Comparison of ENCODE assay signal across 8 mouse cellular contexts in genomic region chr11:52397385-52397987, GRCm38 (mm10). TPM values are rescaled to one million over a fixed set of nuclear protein-coding genes. Genes with fewer than 3 reads are reported as not detected.
DNase-seq lines count a peak whose midpoint lies in the region; ATAC-seq lines count a peak whose summit lies in the region.

No protein-coding gene starts in this region.

- H3K4me1 ChIP-seq in kidney, embryonic 14.5 days (ENCODE audit: control insufficient read depth, insufficient read depth, low read length) = peaks cover 7% of the 10 kb centered on the region; the same call in 1 of the 2 replicates
- peaks cover 7% of the 10 kb centered on the region for H3K4me1 ChIP-seq in hindbrain, embryonic 14.5 days (replicated peaks; ENCODE audit: control insufficient read depth, insufficient read depth, low read length)
- peaks cover 10% of the 10 kb centered on the region for H3K4me1 ChIP-seq in midbrain, embryonic 12.5 days

- 0 out of 2 replicates have a peak, but pooled peaks cover 2% of the 10 kb centered on the region for H3K9me3 ChIP-seq in kidney, embryonic 14.5 days (ENCODE audit: control insufficient read depth, low read length)
- H3K9me3 ChIP-seq in hindbrain, embryonic 14.5 days (ENCODE audit: control insufficient read depth, low read length) = no peaks in the 10 kb centered on the region
- no peaks in the 10 kb centered on the region for H3K9me3 ChIP-seq in midbrain, embryonic 12.5 days

- H3K27me3 ChIP-seq in kidney, embryonic 14.5 days (ENCODE audit: control insufficient read depth, insufficient read depth, low read length) = no peaks in the 10 kb centered on the region
- no peaks in the 10 kb centered on the region for H3K27me3 ChIP-seq in hindbrain, embryonic 14.5 days (ENCODE audit: control insufficient read depth, insufficient read depth, low read length)
- H3K27me3 ChIP-seq in midbrain, embryonic 12.5 days = no peaks in the 10 kb centered on the region

- peak overlapping the region; percentile 87 for H3K9ac ChIP-seq in kidney, embryonic 14.5 days (ENCODE audit: low read depth, low read length)
- H3K9ac ChIP-seq in hindbrain, embryonic 14.5 days = peak overlapping the region; percentile 86
- H3K9ac ChIP-seq in midbrain, embryonic 12.5 days (replicated peaks) = peak overlapping the region; percentile 92

- no peak for ATAC-seq in kidney, embryonic 14.5 days (ENCODE audit: low FRiP score, low TSS enrichment)
- ATAC-seq in hindbrain, embryonic 14.5 days (ENCODE audit: low FRiP score) = no peak
- no peak for ATAC-seq in midbrain, embryonic 12.5 days (ENCODE audit: low FRiP score, low read depth)

- 83% methylated on average over 4 of the region's 4 CpGs for WGBS in kidney, embryonic 14.5 days
- 88% methylated on average over 4 of the region's 4 CpGs for WGBS in hindbrain, embryonic 14.5 days
- WGBS in midbrain, embryonic 12.5 days = 92% methylated on average over 4 of the region's 4 CpGs

- DNase-seq in kidney, postnatal 14 days = no peak
- DNase-seq in NIH3T3 (ENCODE audit: low read depth) = peak; percentile 55
- no peak for DNase-seq in hindbrain, embryonic 14.5 days (ENCODE audit: low spot score)
- DNase-seq in frontal cortex, postnatal 36 days (ENCODE audit: low spot score in 2 of 2) = no peak
- no peak for DNase-seq in spleen, adult 18-20 months
- DNase-seq in cerebellum, adult 9-11 months = no peak

- H3K4me2 ChIP-seq in kidney, embryonic 14.5 days (replicated peaks; ENCODE audit: low read depth, low read length) = peak overlapping the region; percentile 69
- peak overlapping the region; percentile 55 for H3K4me2 ChIP-seq in hindbrain, embryonic 14.5 days (replicated peaks)
- H3K4me2 ChIP-seq in midbrain, embryonic 12.5 days (replicated peaks) = peak overlapping the region; percentile 58

- H3K27ac ChIP-seq in kidney, embryonic 14.5 days (ENCODE audit: low read depth, low read length) = peak overlapping the region; percentile 24; the same call in 1 of the 2 replicates
- H3K27ac ChIP-seq in hindbrain, embryonic 14.5 days = no peak overlapping the region
- peak overlapping the region; percentile 88; the same call in 1 of the 2 replicates for H3K27ac ChIP-seq in midbrain, embryonic 12.5 days (replicated peaks)

- peak overlapping the region; percentile 76 for H3K4me3 ChIP-seq in kidney, embryonic 14.5 days (ENCODE audit: low read length)
- H3K4me3 ChIP-seq in hindbrain, embryonic 14.5 days (replicated peaks; ENCODE audit: low read length) = peak overlapping the region; percentile 78
- H3K4me3 ChIP-seq in midbrain, embryonic 12.5 days = peak overlapping the region; percentile 87

- H3K36me3 ChIP-seq in kidney, embryonic 14.5 days (ENCODE audit: control insufficient read depth, insufficient read depth, low read length) = no peaks in the 10 kb centered on the region
- H3K36me3 ChIP-seq in hindbrain, embryonic 14.5 days (replicated peaks; ENCODE audit: control insufficient read depth, insufficient read depth) = no peaks in the 10 kb centered on the region
- H3K36me3 ChIP-seq in midbrain, embryonic 12.5 days = peaks cover 3% of the 10 kb centered on the region; the same call in 1 of the 2 replicates

RNA-seq across cellular contexts. Expression of gene 9530068E07Rik, which starts 1.3 kb away (rescaled TPM):
- 139 and 234 TPM in 2 replicates for polyA plus RNA-seq in kidney, embryonic 14.5 days (2014; fragmentation: Nextera tagmentation; extraction: Ambion mirVana)
- polyA plus RNA-seq in hindbrain, embryonic 14.5 days (2014; fragmentation: Nextera tagmentation; extraction: Ambion mirVana) = 138 and 152 TPM in 2 replicates
- polyA plus RNA-seq in midbrain, embryonic 12.5 days (2016; fragmentation: Nextera tagmentation; extraction: Ambion mirVana) = 154 TPM in 2 replicates

RNA-seq across cellular contexts. Expression of gene Vdac1, which starts 36.8 kb away (rescaled TPM):
- polyA plus RNA-seq in kidney, embryonic 14.5 days (2014; fragmentation: Nextera tagmentation; extraction: Ambion mirVana) = 265 and 284 TPM in 2 replicates
- polyA plus RNA-seq in hindbrain, embryonic 14.5 days (2014; fragmentation: Nextera tagmentation; extraction: Ambion mirVana) = 295 and 334 TPM in 2 replicates
- polyA plus RNA-seq in midbrain, embryonic 12.5 days (2016; fragmentation: Nextera tagmentation; extraction: Ambion mirVana) = 211 and 216 TPM in 2 replicates
